Mouse (Mus musculus): ENCODE measurements around the gene Mecom. TPM values are rescaled to one million over a fixed set of nuclear protein-coding genes. Genes with fewer than 3 reads are reported as not detected.

The Mecom gene
- total RNA-seq, 2 experiments from 2014 or later: 14.9 to 20.3 TPM

DNA sequence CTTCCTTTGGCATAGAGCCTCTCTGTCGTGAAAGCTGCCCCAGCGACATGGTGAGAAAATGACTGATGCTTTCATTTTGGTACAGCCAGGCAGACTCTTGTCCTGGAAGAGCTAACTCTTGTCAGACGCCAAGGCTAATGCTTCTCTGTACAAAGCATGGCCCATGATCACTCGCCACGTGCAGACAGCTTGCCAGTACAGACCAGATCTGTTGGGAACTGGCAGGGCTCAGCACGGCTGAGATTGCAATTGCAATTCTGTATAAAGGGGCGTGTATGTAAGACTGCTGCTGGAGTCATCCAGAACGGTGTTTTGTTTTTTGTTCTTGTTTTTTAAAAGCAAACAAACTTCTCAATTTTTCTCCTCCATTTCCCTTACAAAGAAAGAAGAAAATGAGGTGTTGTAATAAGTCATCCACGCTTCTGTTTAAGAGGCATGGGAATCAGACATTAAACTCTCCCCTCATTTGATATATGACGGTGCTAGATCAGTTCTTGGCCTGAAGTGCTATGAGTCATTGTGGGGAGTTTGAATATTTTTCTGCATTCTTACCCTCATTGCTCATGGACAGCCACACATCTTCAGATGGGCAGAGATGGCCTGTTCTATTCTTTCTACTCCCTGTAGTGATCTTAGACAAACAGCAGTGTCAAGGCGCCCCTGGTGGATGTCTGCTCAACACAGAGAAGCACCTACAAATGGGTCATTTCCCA lies 644.1 kb downstream of the Mecom start:
- DNase-seq: peak; percentile 14

Other genes with a start within 250 kb of the Mecom start
- gene Actrt3, start 51.9 kb upstream of the Mecom start, total RNA-seq (2021): not detected
- gene Mynn, start 54.1 kb upstream of the Mecom start, total RNA-seq (2021): 10 to 100 TPM; 17.4 to 23.7 TPM
- gene Lrriq4, start 96.5 kb upstream of the Mecom start, total RNA-seq (2021): not detected
- gene Lrrc34, start 99.9 kb upstream of the Mecom start, total RNA-seq (2021): under 1 TPM in 1 of 2 experiments, not detected in 1; 0.15 TPM
- not detected for gene Lrrc31, start 151.8 kb upstream of the Mecom start, total RNA-seq (2021)
- gene Samd7, start 198.3 kb upstream of the Mecom start, total RNA-seq (2021): under 1 TPM in 1 of 2 experiments, not detected in 1; 0.12 TPM
- 10 to 100 TPM; 66.5 to 74.7 TPM for gene Sec62, start 244.9 kb upstream of the Mecom start, total RNA-seq (2021)

All from adrenal gland, postnatal 10 days (tissue).